Mouse (Mus musculus): ENCODE results near the gene Fshb.
A peak's percentile ranks its signal among the peaks of the same experiment; 100 is the strongest.

The Fshb gene

DNA sequence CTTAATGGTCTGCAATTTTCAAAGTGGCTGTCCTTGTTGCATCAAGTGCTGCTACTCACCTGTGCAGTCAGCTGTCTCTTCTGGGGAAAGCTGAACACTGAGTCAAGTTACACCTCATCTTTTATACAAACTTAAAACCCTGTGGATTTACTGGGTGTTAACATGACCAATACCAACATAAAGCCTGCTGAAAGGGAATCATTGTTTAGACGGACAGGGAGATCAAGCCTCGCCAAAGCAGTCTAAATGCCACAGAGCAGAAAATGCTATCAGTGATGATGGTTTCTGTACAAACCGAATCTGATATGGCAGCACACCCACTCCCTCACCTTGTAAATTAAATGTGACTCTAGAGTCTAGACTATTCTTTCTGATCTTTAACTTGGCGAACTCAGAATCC lies at the start of gene Fshb:
Gene Fshb (minus strand): TSS at position 101 of the 400 bp plus-strand sequence.
- no peak for DNase-seq (ENCODE audit: low spot score)

DNA sequence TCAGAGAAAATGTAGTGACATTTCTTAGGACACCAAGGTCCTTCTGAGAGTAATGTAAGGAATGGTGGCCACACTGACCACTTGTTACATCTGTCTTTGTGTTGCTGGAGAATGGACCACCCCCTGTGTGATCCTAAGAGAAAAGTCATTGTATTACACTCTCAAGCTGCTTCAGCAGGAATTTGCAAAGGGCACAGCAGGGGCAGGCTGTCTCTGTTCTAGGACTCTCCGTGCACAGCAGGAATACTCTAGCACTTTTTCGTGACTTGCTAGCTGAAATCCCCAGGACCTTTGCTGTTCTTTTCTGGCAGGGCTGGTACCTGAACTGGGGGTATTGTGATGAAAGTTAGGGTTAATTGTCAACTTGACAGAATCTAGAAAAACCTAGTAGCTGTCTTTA lies 24.8 kb upstream of the Fshb start:
- DNase-seq (ENCODE audit: low spot score): no peak

DNA sequence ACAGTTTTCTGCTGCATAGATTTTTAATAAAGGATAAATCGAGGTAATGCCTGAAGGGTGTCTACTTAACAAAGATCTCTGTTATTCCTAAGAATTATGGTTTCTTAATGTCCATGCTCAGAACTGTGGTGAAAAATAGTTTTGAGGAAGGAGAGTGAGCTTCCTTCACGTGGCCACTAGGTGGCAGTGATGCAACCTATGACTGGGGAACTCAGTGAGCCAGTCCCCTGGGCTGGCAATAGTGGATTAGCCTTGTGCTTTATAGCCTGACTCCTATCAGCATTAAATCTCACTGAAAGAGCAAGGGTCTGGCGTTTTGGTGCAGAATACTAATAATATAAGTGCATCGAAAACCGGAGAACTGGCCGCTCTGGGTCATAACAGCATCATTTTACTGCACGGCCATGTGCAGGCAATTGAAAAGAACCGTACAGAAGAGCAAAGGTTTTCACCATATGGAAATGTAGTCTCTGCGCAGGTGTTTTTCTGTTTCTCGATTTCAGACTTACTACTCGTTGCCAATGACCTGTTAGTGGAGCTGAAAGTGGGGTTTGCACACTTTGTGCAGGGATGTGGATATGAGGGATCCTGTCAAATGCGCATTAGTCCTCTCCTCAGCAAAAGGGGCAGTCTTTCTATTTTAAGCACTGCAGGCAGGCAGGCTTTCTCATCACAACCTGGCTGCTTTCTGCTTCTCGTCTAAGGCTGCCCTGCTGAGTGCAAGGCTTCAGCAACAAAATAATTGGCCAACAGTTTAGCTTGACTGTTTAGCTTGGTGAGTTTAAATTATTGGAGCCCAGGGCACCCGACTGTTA lies 23.8 kb upstream of the Fshb start:
- DNase-seq (ENCODE audit: low spot score): no peak

DNA sequence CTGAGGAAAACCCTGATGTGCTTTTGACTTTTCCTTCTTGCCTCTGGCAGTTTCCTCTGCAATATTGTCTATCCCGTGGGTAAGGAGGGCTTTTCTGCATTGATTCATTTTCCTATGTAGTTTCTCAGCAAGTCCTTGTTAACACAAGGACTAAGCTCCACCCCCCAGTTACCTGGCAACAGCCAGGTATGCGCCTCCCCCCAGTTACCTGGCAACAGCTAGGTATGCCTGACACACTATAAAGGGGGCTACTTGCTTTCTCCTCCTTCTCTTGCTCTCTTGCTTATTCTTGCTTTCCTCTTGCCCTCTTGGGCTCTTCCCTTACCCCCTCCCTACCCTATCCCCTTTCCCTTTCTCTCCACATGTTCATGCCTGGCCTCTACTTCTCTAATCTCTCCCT lies 3.8 kb upstream of the Fshb start:
- DNase-seq (ENCODE audit: low spot score): no peak

DNA sequence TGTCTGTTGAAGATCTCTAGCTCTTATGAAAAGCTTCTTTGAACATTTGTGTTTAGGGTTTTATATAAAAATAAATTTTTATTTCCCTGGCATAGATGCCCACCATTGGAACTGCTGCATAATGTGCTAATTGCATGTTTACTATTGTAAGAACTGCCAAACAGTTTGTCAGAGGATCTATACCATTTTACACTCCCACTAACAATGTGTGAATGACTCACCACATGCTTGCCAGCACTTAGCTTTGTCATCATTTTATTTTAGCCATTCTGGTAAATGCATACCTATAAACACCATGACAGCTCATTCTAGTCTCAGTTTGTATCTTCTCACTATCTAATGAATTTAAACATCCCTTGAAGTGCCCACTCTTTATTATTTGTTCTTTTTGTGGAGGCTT lies 13.5 kb downstream of the Fshb start:
- DNase-seq (ENCODE audit: low spot score): no peak

DNA sequence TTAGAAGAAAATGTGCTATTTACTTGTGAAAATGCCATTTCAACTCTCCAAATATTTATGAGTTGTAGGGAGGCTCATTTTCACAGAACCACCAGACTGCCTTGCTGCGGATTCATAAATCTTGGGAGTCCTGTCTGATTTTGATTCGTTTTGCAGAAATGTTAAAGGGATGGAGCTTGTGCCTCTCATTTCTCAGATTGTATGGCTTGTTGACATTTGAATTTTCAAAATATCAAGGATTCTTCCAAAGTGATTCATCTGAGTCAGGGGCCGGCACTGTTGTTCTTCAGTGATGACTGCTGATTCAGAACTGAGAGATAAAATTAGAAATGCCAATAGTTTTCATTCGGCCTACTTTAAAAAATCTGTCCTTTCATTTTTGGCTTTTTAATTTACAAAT lies 18.6 kb downstream of the Fshb start:
- no peak for DNase-seq (ENCODE audit: low spot score)

DNA sequence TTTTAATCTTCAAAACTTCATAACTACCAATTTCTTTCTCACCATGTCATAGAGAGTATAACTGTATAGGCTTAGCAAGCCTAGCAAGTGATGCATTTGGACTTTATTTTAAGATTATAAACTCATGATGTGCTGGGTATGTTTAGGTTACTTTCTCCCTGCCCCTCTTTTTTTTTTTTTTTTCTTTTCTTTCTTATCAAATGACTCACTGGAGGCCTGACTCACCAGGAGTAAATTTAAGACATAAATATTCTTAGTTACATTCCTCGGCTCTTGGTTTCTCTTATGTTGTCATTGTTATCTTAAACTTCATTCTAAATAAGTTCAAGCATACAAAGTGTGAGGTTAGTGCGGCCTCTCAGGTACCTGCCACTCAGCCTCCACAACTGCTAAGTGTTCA lies 23.5 kb downstream of the Fshb start:
- no peak for DNase-seq (ENCODE audit: low spot score)

DNA sequence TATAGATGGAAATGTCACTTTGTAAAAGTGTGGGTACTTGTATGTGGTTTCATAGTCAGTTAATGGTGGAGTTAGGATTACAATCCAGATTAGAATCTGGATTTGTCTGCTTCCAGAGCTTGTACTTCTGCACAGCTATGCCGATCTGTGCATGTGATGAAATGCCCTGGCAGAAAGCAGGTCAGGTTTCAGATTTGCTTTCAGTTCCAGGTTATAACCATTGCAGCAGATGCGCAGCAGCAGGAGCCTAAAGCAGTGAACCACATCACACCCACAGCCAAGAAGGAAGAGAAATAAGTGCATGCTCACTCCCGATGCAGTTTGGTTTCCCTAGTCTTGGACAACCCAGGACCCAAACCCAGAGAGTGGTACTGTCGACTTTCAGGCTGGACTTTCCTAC lies 34.8 kb downstream of the Fshb start:
- no peak for DNase-seq (ENCODE audit: low spot score)

DNA sequence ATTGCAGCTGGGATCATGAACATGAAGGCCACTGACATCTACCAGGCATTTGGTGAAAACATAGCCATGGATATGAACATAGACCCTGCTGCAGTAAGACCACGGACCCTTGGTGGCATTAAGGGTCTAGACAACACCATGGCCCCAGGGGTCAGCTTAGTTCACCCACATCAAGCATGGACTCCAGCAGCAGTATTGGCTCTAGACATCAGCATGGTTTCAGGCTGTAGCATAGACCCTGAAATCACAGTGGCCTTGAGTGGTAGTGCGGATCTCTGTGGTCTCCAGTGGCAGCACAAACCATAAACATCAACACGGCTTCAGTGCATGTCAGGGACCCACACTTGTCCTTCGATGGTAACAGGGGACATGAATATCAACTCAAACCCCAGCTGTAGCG lies 36.7 kb downstream of the Fshb start:
- no peak for DNase-seq (ENCODE audit: low spot score)

DNA sequence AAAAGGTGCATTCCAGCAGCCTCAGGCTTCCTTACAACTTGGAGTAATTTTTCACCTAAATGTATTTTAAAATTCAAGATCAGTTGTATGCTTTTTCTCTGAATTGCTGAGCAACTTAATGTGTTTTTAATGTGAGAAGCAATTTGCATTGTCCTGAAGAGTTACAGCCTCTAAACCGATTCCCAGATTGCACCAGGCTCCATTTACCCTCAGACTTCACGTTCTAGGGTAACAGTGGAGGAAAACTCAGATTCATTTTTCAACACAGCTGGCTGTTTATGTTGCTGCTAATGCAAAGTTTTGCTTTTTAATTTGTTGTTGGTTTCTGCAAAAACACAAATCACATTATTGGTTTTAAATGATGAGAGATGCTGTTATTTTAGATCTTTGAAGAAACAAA lies 40.1 kb downstream of the Fshb start:
- no peak for DNase-seq (ENCODE audit: low spot score)

DNA sequence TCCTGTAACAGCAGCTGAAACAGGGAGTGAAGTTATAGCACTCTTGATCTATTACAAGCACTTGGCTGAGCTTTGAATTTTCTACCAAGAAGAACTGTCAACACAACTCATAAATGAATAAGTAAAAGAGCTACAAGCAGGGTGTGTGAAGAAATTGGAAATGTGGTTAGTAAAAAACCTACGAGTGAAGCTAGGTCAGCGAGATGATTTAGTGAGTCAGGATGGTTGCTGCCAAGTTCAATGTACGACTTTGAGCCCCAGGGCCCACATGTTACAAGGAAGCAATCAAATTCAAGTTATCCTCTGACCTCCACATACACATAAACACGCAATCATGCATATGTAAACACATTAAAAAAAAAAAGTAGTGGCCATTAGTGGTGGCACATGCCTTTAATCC lies 46.3 kb downstream of the Fshb start:
- DNase-seq (ENCODE audit: low spot score): no peak

DNA sequence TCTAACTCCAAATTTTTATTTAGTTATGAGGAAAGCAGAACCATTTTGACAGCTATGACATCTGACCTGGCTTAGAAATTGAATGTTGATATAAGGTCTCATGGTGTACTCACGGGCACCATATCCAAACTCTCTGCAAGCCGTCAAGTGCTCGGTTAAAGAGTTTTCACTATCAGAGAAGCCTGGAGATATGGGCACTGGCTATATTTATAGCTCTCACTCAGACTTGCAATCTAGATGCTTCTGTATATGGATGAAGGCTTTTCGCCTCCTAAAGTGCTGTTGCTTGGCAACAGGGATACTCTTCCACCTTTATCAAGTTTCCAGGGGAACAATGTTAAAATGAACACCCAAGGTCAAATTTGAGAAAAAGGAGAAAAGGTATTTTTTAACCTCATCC lies 47.1 kb downstream of the Fshb start:
- DNase-seq (ENCODE audit: low spot score): peak; percentile 44

DNA sequence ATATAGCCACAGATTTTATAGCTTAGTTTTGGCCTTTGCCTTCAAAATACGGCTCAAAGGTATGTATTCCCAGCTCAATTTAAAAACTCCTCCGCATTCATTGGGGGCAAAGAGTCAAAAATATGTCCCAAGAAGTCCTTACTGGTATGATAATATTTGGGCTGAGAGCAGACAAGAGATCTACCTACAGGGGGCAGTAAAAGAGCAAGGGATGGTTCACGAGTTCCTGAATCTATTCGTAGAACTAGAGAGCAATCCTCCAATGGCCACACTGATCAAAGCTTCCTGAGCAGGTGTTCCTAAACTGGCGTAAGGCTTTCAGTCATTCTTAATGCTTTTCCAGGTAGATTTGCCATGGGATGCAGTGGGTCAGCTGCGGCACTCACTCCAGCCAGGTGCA lies 49.3 kb downstream of the Fshb start:
- peak; percentile 20 for DNase-seq (ENCODE audit: low spot score)

DNA sequence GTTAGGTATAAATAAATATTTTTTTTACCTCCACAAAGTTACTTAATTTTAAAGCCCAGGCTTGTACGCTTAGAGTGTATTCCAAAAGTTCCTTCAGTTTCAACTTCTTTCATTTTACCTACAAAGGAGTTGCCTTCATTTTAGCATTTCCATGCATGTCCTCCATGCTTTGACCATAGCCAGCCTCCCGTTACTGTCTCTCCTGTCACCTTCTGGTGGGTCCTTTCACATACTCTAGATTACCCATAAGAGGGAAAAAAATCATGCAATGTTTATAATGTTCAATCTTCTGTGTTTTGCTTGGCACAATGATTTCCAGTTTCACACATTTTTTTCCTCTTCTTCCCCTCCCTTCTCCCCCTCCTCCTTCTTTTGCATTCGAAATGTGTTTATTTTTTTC lies 53.1 kb downstream of the Fshb start:
- peak; percentile 16 for DNase-seq (ENCODE audit: low spot score)

All from adipocyte (in vitro differentiated cells).